Mouse (Mus musculus) erythroblast, embryonic 14.5 days (primary cell): ENCODE measurements at regions not wholly inside any gene's neighbourhood (a gene's known extent, or its start where the extent isn't known, plus 50 kb on each side); places are given as distances from the start of the nearest gene placed in this dataset.

Source experiments
- GATA1 ChIP-seq: IDR thresholded peaks from 2 replicates; pipeline ENCODE4 v1.6.1; 2012; ENCODE audit warnings: low read length, inconsistent platforms, mixed read lengths
- TAL1 ChIP-seq: IDR thresholded peaks from 3 replicates; pipeline ENCODE4 v1.6.1; 2012; ENCODE audit warnings: low read length, inconsistent platforms, mixed read lengths

GRCm38 (mm10) chr12:25467789-25468188, 370.8 kb upstream of the Id2 start:
- peak; percentile 43; the same call in 2 of the 3 replicates for TF ChIP-seq TAL1
- no peak for TF ChIP-seq GATA1
